Mouse (Mus musculus) cerebellum, adult 2 months (tissue): ENCODE results near the gene Vopp1.

ENCODE experiments used
- CTCF ChIP-seq: fragments of 200-500 bp; IDR thresholded peaks from 2 replicates; pipeline ENCODE4 v1.5.1; 2011; ENCODE audit warnings: low read depth, mild to moderate bottlenecking, control low read depth, low read length, moderate library complexity, borderline replicate concordance; ENCODE audit not compliant: insufficient read depth
- POLR2A ChIP-seq: fragments of 200-500 bp; IDR thresholded peaks from 2 replicates; pipeline ENCODE4 v1.6.1; 2011; ENCODE audit warnings: low read length, control low read depth, borderline replicate concordance; ENCODE audit not compliant: insufficient read depth

GRCm38 (mm10) chr6:57744974-57745747, 79.8 kb downstream of the Vopp1 start:
- no peak for TF ChIP-seq POLR2A
- no peak for TF ChIP-seq CTCF
